Mouse (Mus musculus): ENCODE results near the gene Stxbp5.
A peak's percentile ranks its signal among the peaks of the same experiment; 100 is the strongest.

Gene Stxbp5

DNA sequence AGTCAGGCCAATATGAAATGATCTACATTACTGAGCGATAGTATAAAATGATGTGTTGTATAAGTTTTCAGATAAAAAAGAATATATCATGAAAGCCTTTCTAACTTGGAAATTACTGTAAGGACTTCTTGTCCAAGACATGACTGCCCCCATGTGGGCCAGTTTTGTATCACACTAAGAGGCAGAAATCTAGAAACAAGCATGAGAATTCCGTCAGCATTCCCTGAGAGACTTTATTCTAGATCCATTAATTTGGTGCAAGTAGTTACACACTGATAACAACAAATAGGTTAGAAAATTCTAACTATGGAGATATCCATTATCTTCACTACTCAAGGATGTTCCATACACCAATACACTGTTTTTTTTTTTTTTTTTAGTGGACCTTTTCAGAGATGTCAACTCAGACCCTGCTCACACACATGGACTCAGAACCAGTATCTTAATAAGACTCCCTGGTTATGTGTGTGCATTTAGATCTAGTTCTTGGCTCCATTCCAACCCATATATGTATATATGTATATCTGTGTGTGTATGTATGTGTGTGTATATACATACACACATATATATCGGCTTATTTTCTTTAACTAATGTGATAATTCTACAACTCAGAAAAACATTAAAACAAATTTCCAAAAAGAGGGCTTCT lies 145.9 kb downstream of the Stxbp5 start:
- peak; percentile 21 for DNase-seq (ENCODE audit: low read depth, low spot score)

DNA sequence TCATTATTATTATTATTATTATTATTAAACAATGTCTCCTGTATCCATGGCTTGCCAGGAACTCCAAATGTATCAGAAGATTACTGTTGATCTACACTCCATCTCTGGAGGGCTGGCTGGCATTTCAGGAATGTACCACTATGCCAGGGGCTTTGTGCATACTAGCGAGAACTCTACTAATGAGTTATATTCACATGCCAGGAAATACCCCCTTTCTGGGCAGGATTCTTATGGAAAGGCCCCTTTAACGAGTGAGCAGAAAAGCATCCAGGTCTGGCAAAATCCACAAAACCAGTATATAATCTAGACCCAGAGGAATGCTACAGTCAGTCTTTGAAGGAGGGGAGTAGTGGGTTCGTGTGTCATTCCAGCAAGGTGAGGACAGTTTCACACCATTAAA lies 167.0 kb downstream of the Stxbp5 start:
- DNase-seq (ENCODE audit: low read depth, low spot score): no peak

DNA sequence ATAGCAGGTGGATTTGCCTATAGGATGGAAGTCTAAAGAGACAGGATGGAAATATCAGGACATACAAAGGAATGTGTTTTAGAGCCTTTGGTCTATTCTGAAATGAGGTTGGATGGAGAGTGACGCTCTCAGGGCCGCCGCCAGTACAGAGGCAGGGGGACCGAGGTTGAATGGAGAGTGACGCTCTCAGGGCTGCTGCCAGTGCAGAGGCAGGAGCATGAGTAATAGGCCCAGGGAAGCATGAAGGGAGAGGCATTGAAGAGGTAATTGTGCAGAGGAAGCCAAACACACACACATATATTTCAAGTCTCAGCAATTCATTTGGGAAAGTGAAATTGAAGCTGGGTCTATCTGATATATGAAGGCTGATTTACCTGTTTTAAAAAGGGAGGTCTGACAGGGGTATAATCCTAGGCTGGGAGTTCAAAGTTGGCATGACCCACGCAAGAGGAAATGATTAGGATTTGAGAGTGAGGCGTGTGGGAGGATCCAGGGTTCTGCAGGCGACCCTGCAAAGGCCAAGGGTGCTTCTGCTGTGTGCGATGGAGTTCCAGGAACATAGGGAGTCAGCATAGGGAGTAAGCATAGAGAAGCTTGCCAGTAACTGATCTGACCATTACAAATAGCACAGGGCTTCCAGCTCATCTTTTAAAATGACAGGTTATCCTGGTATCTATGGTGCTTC lies 168.7 kb downstream of the Stxbp5 start:
- DNase-seq (ENCODE audit: low read depth, low spot score): no peak

DNA sequence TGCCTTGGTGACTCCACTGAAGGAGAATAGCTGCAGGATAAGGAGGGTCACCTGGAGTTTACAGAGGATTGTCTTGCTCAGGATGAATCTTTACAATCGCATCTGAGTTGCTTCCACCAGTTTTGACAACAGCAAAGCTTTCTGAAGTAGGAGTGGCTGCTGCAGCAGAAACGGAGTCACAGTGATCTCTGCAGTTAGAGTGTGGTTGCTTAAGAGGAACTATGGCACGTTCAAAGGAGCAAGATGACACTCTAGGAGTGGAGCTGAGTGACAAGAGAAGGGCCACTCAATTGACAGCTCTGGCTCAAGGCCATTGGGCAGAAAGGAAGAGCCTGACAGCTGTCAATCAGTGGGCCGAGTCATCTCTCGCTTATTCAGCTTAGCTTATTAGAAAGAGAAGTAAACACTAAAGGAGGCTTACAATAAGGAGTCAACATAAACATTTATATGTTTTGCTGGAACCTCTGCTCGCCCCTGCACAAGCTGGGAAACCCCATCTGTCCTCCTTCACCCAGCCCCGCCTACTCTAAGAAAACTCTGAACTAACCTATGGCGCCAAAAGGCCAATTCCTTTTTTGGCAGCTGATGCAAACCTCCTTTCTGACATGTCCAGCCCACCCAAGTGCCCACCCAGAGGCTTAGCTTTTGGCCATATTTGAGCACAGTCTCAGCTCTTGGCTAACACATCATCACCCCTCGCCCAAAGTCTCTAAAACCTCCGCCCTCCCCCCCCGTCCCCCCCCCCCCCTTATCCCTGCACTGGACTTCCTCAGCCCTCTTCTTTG lies 178.2 kb downstream of the Stxbp5 start:
- DNase-seq (ENCODE audit: low read depth, low spot score): no peak

DNA sequence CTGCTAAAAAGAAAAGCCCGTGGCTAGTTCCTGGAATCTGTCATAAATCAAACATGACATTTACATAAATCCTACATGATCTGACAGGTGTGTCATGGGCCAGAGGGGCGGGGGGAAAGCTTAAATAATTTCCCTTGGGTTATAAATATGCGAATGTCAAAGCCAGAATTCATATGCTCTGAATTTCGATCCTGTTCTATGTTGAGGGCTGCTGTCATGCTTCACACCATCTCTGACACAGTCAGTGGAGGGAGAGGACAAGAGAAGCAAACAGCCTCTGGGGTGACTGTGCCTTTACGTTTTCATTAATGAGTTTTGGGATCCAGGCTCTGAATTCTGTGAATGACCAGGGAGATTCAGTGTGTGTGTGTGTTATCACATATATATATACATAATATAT lies 180.9 kb downstream of the Stxbp5 start:
- DNase-seq (ENCODE audit: low read depth, low spot score): no peak

DNA sequence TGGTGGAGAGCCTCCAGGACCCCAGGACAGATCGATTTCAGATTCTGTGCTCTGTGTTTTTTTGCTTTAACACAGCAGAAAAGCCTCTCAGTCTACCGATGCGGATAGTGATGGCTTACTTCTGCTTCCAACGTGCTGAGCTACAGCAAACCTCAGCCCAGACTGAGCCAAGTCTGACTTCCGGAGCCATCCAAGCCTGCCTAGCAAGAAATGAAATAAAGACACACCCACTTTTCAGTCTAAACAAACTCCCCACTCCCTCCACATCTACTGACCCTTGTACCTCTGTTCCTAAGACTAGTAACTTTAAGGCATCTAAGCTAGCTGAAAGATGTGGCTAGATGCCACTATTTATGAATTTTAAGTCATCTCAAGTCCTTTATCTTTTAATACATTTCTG lies 182.8 kb downstream of the Stxbp5 start:
- DNase-seq (ENCODE audit: low read depth, low spot score): no peak
